Mouse (Mus musculus): ENCODE data around the gene Otop3.

Otop3 gene

DNA sequence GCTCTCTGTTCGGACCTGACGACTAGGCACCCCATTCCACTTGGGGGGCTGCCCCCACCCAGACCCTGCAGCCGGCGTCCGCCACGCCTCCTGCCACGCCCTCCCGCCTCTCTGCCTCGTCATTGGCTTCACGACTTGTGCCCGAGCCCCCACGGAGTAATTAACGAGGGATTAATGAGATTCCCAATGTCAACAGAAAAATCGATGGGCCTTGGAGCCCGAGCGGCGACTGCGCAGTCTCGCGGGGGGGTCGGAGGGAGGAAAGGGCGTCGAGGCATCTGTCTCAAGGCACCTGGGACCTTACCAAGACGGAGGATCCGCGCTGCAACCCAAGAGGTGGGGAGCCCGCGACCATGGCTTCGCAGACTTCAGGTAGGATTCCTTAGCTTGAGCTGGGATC lies at the start of gene Otop3:
Gene Otop3, plus strand, starts transcription at position 201 of the 400 bp plus-strand sequence.
- no peak for DNase-seq

DNA sequence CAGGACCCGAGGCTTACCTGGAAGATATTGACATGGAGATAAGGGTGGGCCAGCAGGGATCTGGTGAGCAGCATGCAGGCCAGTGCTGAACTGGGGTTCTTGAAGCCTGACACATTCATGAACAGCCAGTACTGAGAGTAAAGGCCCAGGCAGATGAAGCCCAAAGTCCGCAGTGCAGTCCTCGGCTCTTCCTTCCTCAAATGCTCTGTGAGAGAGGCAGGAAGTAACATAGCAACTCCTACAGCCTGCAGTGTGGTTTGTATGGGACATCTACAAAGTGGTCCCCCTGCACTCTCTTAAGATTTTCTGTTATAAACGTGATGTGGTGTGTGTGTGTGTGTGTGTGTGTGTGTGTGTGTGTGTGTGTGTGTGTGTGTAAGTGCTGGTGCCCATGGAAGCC lies 49.2 kb upstream of the Otop3 start:
- no peak for DNase-seq

DNA sequence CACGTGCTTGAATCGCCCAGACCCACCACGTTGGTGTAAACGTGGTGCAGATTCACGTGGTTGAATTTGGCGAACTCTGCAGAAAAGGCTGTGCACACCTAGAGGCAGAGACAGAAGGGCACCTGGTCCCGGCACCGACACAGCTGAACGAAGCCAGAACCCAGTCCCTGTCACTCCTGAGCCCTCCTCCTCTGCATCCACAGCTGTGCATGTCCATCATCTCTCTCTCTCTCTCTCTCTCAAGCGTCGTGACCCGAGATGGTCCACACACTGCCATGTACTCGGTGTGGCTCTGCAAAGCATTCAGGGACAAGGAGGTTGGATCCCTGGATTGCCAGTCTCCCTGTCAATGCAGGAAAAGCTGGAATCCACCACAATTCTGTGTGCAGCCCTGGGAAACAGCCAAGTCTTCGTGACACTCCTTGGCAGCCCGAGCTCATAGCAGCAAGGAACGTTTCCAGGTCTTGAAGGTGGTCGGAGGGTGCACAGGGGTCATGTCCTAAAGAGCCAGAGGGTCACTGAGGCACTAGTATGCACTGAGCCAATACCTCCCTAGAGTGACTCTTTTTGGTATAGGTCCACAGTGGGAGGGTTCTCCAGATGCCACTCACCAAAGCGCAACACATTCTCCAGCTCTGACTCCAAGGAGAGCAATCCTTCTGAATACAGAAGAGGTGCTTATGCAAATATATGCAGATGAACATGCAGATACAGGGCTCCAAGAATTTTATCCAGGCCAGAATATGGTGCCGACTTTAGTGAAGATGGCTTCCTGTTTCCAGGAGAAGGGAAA lies 48.1 kb upstream of the Otop3 start:
- DNase-seq = no peak

DNA sequence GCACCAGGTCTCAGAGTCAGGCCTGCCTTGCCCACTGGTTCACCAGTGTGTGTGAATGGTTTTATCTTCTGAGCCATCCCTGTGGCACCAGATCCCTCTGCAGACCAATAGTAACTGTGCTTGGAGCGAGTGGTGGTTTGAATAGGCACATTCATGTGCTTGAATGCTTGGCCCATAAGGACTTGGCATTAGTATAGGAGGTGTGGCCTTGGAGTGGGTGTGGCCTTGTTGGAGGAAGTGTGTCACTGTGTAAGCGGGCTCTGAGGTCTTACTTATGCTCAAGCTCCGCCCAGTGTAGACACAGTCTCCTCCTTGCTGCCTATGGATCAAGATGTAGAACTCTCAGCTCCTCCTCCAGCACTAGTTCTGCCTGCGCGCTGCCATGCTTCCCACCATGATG lies 47.1 kb upstream of the Otop3 start:
- no peak for DNase-seq

DNA sequence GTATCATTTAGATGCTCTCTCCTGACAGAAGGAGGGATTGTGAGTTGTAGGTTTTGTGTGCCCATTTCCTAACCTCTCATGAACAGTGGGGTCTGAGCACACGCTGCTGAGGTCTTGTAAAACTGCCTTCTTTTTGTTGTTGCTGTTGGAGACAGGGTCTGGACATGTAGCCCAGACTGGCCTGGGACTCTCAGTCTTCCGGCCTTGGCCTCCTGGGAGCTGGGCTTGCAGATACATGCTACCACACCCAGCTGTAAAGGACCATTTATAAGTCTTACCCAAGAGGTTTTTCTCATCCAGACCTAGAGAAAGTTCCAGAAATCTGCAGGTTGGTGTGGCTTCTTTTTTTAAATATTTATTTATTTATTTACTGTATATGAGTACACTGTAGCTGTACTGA lies 46.2 kb upstream of the Otop3 start:
- no peak for DNase-seq

DNA sequence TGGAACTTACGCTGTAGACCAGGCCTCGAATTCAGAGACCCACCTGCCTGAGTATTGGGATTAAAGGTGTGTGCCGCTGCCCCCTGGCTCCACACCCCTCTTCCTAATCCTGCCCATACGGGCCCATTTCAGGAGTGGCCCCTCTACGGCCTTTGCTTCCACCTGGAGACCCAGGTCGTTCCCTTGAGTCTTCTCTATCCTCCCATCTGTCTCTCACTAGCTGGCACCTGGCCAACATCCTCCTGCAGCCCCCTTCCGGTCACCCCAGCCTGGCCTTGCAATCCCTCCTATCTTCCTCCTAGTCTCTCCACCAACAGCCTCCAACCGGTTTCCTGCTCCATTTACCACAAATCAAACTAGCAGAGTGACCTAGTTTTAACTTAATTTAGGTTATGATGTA lies 44.6 kb upstream of the Otop3 start:
- DNase-seq = no peak

DNA sequence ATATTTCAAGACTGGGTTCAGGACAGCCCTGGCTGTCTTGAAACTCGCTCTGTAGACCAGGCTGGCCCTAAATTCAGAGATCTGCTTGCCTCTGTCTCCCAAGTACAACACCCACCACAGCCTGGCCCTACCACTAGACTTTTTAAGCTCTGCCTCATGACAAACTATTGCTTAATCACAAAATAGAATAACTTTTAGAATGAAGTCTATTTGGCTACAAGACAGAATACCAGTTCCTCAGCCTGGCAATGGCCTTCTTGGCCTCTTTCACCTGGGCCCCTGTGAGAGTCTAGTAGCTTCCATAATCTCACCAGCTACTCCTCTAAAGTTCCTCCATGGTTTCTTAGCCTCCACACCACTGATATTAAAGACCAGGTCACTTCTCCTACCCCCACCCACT lies 44.2 kb upstream of the Otop3 start:
- DNase-seq = no peak

DNA sequence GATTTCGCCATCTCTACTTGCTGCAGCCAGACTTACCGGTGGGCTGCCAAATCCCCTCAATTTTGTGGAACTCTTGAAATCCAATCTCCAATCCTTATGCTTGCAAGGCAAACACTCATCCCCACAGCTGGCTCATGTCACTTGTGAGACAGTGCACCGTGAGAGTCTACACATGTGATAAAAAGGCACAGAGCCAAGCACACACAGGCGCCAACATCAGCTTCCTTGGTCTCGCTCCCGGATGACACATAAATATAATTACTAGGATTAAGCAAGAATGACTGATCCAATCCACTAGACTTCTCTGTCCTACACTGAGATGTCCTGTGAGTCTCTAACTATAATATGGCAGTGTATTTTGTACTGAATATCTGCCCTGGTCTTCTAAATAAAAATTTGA lies 43.6 kb upstream of the Otop3 start:
- no peak for DNase-seq

DNA sequence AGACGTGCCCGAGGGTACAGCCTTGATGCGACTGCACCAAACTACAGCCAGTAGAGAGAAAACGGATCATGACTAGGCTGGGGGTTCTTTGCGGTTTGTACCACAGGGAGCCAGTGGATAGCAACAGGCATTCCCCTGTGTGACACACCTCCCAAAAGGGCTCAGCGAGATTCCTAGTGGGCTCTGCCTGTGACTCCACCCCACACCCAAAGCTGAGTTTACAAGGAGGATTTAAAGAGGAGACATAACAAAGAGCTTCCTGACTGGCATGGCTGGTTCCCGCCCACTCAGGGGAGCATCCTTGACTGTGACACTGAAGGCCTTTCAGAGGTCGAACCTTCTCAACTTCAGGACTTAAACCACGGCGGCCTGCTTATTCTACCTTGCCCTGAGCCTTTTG lies 43.0 kb upstream of the Otop3 start:
- no peak for DNase-seq

DNA sequence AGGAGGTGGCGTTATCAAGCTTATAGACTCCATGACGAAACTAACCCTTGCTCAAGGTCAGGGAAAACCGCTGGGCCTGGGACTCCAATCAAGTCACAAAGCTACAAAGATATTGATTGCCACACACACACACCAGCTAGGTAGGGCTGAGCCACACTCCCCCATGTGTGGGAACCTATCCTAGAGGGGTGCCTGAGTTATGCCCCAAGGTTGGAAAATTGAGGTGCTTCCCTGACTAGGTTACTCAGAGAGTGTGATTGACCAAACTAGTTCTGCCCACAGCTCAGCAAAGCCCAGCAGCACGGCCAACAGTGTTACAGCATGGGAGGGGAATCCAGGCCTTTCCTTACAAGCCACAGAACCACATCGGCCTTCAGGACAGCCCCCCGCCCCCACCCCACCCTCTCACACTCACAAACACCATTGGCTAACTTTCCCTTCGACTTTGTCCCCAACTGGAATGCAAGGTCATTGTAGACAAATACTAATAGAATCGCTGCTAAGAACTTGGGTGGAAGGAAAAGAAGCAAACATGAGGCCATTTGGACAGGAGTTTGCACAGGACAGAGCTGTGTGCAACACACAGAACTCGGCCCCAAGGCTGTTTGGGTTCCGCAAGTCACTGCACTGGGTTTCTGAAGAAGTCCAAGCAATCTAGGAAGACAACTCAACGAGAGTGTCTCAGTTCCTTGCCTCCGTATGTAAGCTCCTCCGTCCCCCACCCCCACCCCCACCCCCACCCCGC lies 41.7 kb upstream of the Otop3 start:
- DNase-seq = no peak

DNA sequence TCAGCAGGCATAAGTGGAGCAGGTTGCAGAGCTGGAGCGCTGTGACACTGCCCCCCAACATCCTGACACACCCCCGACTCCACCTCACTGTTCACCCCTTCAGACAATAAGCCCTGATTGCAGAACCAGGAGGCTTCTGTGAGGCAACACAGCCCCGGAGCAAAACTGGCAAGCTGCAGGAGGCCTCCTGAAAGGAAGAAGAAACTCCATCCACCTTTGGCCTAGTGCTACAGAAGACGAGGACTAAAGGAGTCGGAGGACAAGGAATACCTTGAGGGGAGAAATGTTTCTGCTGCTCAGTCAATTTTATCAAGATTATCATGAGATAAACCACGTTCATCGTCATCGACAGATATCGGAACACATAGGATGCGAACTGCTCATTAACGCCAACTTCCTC lies 38.6 kb upstream of the Otop3 start:
- DNase-seq = no peak

DNA sequence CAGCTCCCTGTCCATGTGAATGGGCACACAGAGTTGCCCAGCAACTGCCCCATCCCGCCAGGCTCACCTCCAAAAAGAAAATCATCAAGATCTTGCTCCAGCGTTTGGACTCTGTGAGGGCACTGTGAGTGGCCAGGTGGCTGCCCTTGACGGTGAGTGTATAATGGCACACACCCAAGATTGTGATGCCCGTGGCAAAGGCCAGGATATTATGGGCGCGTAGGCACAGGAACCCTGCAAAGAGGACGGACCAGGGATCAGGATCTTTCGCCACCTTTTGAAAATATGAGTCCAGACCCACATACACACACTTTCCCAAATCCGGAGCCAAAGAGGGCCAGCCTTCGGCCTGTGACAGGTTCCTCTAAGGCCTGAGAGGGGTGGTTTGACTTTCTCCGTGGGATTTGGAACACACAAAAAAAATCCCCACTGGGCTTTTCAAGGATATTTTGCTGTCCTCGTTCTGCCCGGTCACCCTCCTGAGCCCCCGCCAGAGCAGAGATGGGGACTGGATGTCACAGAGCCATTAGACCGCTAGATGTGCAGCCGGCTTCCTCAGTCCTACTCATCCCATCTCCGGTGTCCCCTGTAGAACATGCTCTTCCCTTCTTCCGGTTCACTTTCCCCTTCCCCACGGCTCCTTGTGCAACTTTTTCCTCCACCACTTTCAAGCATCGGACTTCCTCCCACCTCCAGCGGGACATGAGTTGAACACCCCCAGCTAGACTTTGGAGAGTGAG lies 37.9 kb upstream of the Otop3 start:
- DNase-seq = no peak

DNA sequence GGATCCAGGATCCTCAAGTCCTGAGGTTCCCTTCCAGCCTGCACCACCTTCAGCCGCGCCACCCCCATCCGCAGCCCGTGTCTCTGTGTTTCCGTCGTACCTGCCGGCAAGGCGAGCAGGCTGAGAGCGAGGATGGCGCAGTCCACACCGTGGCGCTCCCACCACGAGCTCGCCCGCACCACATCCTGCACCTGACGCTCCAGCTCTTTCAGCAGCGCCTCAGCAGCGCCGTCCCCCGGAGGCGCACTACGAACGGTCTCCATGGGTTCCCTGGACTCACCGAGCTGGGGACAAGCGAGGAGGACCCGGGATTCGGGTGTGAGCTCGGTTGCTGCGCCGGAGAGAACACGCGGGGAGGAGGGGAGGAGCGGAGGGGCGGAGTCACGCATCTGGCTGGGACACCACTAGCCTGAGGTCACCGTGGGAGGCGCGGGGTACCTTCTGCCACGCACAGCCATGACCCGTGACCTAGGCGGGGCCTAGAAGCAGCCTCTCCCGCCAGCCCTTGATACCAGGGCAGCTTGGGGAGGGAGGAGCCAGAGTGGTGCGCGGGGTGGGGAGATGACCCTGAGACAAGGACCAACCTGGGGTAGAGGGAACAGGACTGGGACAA lies 37.2 kb upstream of the Otop3 start, which contains the start of gene Fads6:
Gene Fads6, minus strand, starts transcription at position 450 of the 613 bp plus-strand sequence.
- DNase-seq = peak; percentile 55 to 62

DNA sequence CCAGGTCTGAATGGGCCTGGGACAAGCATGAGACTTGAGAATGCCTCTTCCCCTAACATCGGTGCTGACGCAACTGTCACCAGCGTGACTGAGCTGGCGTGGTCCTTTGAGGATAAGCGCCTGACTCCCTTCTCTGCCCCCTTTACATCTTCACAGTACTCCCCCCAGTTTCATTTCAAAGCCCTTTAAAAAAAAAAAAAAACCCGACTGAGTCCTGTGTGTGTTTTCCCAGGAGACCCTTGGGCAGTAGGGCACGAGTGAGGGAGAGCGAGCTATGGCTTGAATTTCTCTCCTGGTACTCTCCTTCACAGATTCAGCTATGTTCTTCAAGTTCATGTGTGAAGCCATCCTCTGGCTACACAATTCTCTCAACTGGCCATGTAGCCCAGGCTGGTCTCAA lies 36.4 kb upstream of the Otop3 start:
- no peak for DNase-seq

DNA sequence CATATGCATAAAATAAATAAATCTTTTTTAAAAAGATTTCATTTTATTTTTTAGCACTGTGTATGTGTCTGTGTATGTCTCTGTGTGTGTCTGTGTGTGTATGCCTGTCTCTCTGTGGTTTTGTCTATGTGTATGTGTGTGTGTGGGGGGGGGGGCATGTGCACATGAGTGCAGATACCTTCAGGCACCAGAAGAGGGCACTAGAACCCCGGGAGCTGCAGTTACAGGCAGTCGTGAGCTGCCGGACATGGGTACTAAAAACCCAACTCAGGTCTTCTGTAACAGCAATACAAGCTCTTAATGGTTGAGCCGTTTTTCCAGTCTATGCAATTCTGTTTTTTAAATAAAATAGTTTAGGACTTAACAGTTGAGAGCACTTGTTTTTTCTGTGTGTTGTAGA lies 33.8 kb upstream of the Otop3 start:
- DNase-seq = no peak

DNA sequence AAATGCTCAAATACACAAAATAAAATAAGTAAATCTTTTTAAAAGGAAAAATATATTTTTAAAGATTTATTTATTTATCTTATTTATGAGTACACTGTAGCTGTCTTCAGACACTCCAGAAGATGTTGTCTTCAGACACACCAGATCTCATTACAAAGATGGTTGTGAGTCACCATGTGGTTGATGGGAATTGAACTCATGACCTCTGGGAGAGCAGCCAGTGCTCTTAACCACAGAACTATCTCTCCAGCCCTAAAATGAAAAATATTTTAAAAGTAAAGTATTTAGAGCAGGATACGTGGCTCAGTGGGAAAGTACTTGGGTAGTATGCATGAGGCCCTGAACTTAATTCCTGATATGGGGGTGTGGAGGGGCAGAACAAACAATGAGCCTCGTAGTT lies 33.2 kb upstream of the Otop3 start:
- DNase-seq = no peak

DNA sequence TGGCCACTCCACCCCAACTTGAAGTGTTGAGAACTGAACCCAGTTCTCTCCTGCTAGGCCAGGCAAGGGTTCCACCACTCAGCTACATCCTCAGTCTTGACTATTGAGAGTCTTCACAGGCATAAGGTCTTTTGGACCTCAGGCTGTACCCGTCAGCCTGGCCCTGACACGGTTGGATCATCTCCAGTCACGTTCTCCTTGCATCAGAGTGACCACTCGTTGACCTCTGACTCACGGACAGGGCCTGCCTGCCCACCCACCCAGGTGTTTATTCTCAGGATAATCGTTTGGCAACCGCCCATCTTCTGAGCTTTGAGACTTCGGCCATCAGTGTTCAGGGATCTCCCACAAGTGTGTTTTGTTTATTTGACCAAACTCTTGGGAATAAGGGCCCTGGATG lies 31.4 kb upstream of the Otop3 start:
- DNase-seq = no peak

DNA sequence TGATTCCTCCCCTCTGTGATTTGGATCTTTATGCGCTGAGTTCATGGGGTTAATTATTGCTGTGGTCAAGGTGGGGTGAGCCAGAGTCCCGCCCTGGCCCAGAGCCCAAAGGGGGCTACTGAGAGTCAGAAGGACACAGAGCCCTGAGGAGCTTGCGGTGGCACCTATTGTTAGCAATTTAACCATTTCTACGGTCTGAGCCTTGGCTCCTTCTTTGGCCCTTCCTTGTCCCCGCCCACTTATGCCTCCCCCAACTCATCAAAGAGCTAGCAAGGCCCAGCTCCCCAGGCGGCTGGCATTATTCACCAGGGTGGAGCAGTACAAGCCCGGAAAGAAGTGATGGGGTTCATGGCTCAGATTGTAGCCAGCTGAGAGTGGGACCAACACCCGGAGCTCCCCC lies 27.7 kb upstream of the Otop3 start, which contains the start of gene Otop2:
Gene Otop2, plus strand, starts transcription at position 301 of the 400 bp plus-strand sequence.
- DNase-seq = no peak

DNA sequence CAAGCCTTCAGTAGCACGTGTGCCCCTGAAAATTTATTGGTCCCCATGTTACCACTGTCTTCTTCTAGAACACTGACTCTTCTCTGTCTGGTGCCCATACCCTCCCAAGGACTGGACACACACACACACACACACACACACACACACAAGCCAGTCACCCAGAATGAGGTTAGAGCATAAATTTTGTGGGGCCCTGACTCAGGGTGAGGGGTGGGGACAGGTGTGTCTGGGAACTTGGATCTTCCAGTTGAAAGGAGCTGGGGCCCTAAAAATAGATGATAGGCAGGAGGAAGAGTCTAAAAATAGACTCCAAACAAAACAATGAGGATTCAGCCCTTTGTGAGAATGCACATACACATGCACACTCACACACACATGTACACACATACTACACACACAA lies 25.8 kb upstream of the Otop3 start:
- no peak for DNase-seq

DNA sequence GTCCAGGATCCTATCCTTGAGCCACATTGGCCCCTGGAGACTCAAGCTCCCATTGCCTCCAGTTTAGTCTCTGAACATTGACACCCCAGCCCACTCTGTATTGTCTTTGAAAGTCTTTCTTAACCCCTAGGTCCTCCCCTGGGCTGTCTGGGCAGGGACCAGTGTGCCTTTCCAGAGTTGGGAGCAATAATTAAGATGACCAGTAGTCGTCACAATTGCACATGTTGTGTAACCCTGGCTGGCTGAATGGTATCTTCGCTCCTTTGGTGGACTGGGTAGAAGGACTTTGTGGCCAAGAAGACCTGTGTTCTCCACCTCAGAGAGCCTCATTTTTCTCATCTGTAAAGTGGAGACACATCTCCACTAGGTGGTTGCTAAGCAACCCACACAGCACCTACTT lies 20.3 kb upstream of the Otop3 start:
- DNase-seq = no peak

DNA sequence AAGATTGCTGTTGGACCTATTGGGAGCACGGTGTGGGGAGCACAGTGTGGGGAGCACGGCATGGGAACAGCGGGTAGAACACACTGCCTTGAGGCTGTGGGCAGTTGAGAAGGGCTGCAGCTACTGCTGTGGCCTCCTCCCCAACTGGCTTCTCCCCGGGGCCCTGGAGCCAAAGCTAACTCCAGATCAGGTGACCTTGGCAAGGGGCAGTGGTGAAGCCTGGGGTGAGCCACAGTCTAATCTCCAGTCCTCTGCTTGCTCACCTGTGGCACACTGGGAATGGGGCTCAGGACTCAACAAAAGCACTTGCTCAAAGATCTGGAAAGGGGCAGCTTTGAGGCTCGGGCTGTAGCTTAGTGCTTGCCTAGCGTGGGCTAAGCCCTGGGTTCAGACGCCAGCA lies 17.3 kb upstream of the Otop3 start:
- no peak for DNase-seq

DNA sequence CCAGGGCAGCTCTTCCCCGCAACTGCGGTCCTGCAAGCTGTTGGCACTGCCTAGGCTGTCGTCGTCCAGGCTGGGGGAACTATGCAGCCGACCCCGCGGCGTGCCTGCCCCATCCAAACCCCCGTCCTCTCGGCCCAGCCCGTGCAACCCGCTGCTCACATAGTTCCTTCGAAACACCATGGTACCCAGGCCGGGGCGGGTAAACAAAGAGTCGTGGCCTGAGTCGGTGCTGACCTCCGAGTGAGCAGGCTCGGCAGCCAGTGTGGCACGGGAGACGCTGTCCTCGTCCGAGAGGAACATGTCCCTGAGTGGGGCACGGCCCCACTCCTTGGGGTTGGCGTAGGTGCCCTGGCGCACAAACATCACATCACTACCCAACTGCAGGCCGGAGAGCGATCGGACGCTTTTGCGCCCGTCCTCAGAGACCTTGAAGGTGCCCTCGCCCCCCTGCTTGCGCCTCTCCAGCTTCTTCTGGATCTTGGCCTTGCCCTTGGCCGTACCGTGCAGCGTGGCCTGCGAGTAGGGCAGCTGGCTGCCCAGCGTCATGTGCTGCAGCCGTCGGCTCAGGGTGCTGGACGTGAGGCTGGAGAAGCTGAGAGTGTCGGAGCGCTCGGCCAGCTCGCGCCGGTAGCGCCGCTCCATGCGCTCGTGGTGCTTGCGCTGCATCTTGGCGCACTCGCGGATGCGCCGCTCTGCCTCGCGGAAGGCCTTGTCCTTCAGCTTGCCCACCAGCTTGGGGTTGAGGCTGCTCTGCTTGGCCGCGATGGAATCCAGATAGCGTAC lies 16.1 kb upstream of the Otop3 start:
- DNase-seq = no peak

Measured in thymus, adult 18-20 months (tissue).